Mouse (Mus musculus) layer of hippocampus, adult 9-10 months (tissue): ENCODE data around the gene Rps3.

Experiments
- DNase-seq: peaks from one replicate; pipeline ENCODE4 v3.0.0; 2022; ENCODE audit warnings: low spot score

Rps3 gene

DNA sequence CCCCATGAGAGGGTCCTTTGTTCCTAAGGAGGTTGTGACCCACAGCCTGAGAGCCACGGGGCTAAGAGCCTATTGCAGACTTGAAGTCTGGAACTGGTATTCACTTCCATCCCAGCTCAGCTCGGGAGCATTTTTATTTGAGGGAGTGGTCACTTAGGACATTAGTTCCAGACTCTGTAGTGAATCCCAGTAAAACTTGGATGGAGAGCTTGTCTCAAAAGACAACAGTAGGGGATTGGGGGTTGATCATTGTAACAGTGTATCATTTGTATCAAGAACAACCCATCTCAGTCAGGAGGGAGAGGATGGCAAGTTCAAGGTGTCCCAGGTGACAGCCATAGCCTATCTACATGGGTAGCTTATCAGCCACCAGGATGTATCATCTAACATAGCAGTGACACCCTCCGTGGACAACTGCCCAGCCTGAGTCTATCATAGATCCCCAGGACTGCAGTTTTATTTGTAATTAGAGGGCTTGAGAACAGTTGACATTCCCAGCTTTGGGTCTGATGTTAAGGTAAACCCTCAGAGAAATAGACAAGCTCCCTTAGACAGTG is 6.9 kb downstream of the Rps3 start:
- no peak for DNase-seq

DNA sequence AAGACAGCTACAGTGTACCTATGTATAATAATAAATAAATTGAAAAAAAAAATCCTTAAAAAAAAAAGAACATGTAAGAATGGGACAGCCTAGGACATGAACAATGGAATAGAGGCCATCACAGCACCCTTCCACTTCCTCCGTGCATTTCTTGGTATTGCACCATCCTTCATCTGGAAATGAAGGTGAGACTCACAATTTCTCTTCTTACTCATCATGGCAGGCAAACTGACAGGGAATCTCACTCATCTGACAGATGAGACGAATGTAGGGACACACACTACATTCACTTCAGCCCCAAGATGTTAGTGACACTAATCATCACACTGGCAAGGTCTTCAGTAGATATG is 8.0 kb downstream of the Rps3 start:
- no peak for DNase-seq

- no peak for DNase-seq
Measured at GRCm38 (mm10) chr7:99474836-99475561, 8.5 kb downstream of the Rps3 start.

DNA sequence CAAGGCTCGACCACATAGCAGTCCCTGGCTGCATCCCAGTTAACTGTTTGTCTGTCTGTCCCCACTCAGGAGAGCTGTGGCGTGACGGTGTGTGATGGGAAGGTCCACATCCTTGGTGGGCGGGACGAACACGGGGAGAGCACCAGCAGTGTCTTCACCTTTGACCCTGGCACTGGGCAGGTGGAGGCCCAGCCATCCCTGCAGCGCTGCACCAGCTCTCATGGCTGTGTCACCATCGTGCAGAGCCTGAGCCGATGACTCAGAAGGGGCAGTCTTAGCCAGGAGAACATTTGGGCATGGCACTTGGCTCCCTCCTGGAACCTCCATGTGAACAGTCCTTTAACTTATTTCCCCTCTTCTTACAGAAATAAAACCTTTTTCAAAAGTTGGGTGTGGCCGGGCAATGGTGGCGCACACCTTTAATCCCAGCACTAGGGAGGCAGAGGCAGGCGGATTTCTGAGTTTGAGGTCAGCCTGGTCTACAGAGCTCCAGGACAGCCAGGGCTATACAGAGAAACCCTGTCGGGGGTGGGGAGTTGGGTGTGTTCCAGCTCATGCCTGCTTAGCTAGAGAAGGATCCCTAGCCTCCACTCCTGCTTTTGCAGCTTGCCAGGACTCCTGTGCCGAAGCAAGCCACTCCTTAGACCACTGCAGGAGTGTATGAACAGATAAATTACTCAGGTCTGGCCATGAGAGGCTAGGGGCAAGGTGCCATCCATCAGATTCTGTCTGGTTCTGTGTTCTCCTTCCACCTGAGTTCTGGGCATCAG is 9.7 kb downstream of the Rps3 start:
- no peak for DNase-seq

GRCm38 (mm10) chr7:99471578-99471977 is 12.0 kb downstream of the Rps3 start:
- no peak for DNase-seq

GRCm38 (mm10) chr7:99469680-99470405 is 13.7 kb downstream of the Rps3 start:
- no peak for DNase-seq

GRCm38 (mm10) chr7:99468283-99469132 is 15.0 kb downstream of the Rps3 start:
- no peak for DNase-seq

- DNase-seq = no peak
Measured at GRCm38 (mm10) chr7:99467916-99468282, 15.6 kb downstream of the Rps3 start.

- no peak for DNase-seq
Measured at GRCm38 (mm10) chr7:99465811-99466210, 17.7 kb downstream of the Rps3 start, which contains the start of gene Klhl35. Klhl35 (plus strand) TSS chr7:99466004.

- DNase-seq = no peak
Measured at GRCm38 (mm10) chr7:99463120-99463519, 20.4 kb downstream of the Rps3 start.

DNA sequence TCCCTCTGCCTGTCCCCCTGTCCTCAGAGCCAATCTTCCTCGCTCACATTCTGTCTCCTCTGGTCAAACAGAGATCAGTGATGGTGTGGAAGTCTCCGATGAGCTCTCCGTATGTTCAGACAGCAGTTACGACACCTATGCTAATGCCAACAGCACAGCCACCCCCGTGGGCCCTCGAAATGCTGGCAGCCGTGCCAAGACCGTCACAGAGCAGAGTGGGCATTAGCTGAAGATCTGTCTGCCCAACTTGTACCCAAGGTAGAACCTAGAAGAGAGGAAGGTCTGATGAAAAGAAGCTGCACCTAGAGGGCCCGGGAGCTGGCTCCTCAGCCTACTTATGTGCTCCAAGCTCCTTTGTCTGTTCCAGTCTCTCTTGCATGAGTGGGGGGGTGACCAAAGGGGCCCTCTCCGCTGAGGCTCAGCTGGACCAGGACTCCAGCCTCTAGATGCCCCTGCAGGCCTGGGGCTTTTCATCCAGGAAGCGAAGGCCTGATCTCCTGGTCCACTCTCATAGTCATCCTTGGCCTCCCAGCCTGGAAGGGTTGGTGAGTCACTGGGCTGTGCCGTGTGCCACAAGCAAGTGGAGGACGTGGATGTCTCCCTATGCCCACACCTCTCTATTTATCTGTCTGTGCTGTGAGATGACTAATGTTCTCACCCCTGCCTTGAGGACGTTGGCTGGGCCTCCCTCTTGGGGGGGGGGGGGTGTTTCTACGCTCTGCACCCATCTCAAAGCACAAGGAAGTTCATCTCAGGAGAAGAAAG is 23.5 kb downstream of the Rps3 start:
- DNase-seq = no peak

GRCm38 (mm10) chr7:99458849-99459248 is 24.7 kb downstream of the Rps3 start:
- DNase-seq = no peak

- no peak for DNase-seq
Measured at GRCm38 (mm10) chr7:99454044-99454443, 29.5 kb downstream of the Rps3 start.

DNA sequence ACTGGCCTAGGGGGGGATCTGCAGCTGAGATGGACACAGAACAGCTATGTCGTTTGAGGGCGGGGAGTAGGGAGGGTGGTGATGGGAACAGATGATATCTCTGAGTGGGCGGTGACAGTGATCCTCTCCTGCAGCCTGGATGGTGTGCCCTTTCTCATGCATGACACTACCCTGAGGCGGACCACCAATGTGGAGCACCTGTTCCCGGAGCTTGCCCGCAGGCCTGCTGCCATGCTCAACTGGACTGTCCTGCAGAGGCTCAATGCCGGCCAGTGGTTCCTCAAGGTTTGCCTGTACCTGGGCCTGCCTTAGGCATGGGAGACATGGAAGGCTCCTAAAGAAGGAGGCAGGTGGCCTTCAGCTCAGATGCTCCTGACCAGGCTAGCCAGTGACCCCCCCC is 30.7 kb downstream of the Rps3 start:
- DNase-seq = no peak

GRCm38 (mm10) chr7:99450703-99451102 is 32.8 kb downstream of the Rps3 start:
- peak; percentile 88 for DNase-seq

- peak; percentile 75 for DNase-seq
Measured at GRCm38 (mm10) chr7:99449751-99450150, 33.8 kb downstream of the Rps3 start.

DNA sequence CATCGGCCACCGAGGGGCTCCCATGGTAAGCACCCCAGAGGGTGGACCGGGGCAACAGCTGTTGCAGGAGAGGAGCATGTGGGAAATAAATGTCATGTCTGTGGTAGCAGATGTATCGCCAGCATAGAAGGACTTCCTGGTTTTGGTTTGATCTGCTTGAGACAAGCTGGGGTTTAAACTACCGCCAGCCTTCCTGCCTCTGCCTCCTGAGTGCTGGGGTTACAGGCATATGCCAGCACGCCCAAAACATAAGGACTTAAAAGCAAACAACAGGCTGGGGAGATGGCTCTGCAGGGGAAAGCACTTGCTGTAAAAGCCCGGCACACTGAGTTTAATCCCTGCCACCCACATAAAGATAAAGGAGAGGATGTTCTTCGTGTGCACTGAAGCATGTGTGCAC is 34.5 kb downstream of the Rps3 start:
- no peak for DNase-seq

DNA sequence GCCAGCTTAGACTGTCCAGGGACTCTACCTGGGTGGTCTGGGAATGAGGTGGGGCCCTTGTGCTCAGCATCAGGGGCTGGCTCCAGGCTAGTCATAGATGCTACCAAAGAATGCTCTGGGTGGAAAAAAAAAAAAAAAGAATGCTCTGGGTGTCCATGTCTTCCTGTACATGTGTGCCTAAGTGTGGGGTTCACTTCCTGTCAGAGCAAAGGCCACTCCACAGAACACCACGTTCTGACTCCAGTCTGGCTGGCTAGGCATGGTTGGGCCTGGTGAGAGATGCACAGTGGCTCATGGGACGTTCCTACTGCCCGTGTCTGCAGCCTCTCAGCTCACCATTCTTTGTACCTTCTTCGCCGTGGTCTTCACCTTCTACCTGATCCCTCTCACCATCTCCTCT is 34.9 kb downstream of the Rps3 start:
- no peak for DNase-seq

DNA sequence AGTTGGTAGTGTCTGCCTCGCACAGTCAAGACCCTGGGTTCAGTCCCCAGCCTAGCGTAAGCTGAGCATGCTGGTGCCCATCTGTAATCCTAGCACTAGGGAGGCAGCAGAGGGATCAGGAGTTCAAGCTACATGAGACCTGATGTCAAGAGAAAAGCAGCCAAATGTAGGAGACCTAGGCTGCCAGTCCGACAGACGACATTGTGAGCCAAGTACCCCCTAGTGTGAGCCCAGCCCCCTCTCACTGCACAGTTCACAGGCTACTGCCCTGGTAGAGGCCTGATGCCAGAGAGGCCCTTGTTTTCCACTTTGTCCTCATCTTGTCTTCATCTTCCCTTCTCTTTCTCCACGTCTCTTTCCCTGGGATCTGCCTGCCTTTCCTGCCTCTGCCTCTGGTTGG is 36.2 kb downstream of the Rps3 start:
- DNase-seq = no peak

GRCm38 (mm10) chr7:99445833-99446232 is 37.7 kb downstream of the Rps3 start:
- DNase-seq = no peak

DNA sequence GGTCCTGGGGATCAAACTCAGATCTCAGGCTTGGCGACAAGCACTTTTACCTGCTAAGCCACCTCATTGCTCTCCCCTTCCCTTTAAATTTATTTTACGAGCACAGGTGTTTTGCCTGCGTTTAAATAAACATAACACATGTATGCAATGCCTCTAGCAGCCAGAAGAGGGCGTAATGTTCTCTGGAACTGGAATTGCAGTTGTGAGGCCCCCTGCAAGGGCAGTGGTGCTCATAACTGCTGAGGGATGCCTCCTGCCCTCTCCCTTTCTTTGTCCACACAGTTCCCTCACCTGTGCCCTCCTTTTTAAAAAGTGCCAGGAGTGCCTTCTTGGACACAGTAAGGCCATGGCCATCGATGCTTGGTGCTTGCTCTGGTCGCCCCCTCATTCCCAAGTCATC is 39.5 kb downstream of the Rps3 start:
- no peak for DNase-seq
